Mouse (Mus musculus) neural tube, embryonic 14.5 days (tissue): ENCODE data around the gene Ccdc65. TPM values are rescaled to one million over a fixed set of nuclear protein-coding genes. Genes with fewer than 3 reads are reported as not detected.

Source experiments
- ATAC-seq: fragments of 200-750 bp; cut with Nextera tagmentation; 2 replicates; pipeline ENCODE4 v1.8.0; 2017; ENCODE audit warnings: low read depth, mild to moderate bottlenecking, moderate TSS enrichment, moderate library complexity
- H3K27ac ChIP-seq: fragments of 300-500 bp; sonication (generic); 2 replicates; pipeline ENCODE4 v1.5.1; 2014; ENCODE audit warnings: low read depth, mild to moderate bottlenecking, control low read depth, low read length, moderate library complexity, mixed read lengths
- H3K27me3 ChIP-seq: fragments of 300-500 bp; sonication (generic); 2 replicates; pipeline ENCODE4 v1.6.1; 2014; ENCODE audit warnings: low read length; ENCODE audit not compliant: control insufficient read depth, insufficient read depth
- H3K36me3 ChIP-seq: fragments of 300-500 bp; sonication (generic); 2 replicates; pipeline ENCODE4 v1.6.1; 2014; ENCODE audit warnings: low read length, mixed read lengths; ENCODE audit not compliant: control insufficient read depth, insufficient read depth
- H3K4me1 ChIP-seq: fragments of 300-500 bp; sonication (generic); 2 replicates; pipeline ENCODE4 v1.6.1; 2014; ENCODE audit warnings: low read length; ENCODE audit not compliant: control insufficient read depth, insufficient read depth
- H3K4me2 ChIP-seq: fragments of 300-500 bp; sonication (generic); 2 replicates; pipeline ENCODE4 v1.6.1; 2014; ENCODE audit warnings: mild to moderate bottlenecking, low read depth, low read length, control low read depth
- H3K4me3 ChIP-seq: fragments of 300-500 bp; sonication (generic); 2 replicates; pipeline ENCODE4 v1.5.1; 2014; ENCODE audit warnings: low read depth, low read length, control low read depth, mixed read lengths
- H3K9ac ChIP-seq: fragments of 300-500 bp; sonication (generic); replicated peaks from 2 replicates; pipeline ENCODE4 v1.6.1; 2014; ENCODE audit warnings: low read depth, mild to moderate bottlenecking, control low read depth, low read length, mixed read lengths
- H3K9me3 ChIP-seq: fragments of 300-500 bp; sonication (generic); 2 replicates; pipeline ENCODE4 v1.6.1; 2016; ENCODE audit warnings: low read length; ENCODE audit not compliant: control insufficient read depth
- WGBS: fragments of 180-500 bp; shearing (Covaris S2); extraction: QIAGEN DNeasy Blood & Tissue Kit; methylation state at CpG from one replicate; pipeline ENCODE4 v1.1.7; 2014; 5-methylcytosine and 5-hydroxymethylcytosine counted together
- polyA plus RNA-seq: library from polyadenylated mRNA; unstranded; fragments of >200 nt; fragmentation: Nextera tagmentation; extraction: Ambion mirVana; gene quantifications from 2 replicates; pipeline ENCODE4 v1.2.1, GENCODE M21; 2014

The Ccdc65 gene
- polyA plus RNA-seq, 1 experiment from 2014 or later: 6.0 TPM

DNA sequence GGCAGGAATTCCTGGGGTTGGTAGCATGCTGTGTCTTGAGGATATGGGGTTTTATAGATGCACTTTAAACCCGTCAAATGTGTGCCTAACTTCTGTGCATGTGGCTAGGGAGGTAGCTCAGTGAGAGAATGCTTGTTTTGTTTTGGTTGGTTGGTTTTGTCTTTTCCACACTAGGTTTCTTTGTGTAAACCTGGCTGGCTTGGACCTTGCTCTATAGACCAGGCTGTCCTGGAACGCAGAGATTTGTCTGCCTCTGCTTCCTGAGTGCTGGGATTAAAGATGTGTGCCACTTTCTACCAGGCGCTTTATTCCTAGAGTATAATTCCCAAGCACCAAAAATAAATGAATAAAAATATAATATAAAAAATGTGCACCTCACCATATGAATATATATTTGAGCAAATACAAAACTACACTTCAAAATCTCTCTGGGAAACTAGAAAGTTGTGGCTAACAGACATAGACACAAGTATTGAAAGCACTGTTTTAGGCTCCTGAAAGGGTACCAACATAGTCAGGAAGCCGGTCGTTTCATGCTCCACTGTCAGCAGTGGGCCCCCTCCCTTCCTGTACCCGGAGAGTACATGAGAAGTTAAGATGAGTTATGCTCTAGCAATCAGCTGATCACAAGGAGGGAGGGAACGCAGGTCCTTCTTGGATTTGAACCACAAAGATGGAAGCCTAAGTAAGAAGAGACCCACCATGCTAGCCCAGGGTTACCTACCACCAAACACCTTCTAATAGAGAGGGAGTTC lies 22.0 kb downstream of the Ccdc65 start:
- WGBS: 65% methylated on average over 7 of the region's 7 CpGs
- no peak for ATAC-seq
- peaks cover 7% of the 10 kb centered on the region; the same call in 1 of the 2 replicates for H3K4me1 ChIP-seq

GRCm38 (mm10) chr15:98730790-98731189 lies 22.8 kb downstream of the Ccdc65 start:
- ATAC-seq: no peak
- H3K9me3 ChIP-seq: no peaks in the 10 kb centered on the region
- H3K4me3 ChIP-seq: no peak overlapping the region
- no peak overlapping the region for H3K4me2 ChIP-seq
- 86% methylated on average over 6 of the region's 6 CpGs for WGBS
- H3K4me1 ChIP-seq: peaks cover 7% of the 10 kb centered on the region; the same call in 1 of the 2 replicates
- no peak overlapping the region for H3K27ac ChIP-seq
- H3K36me3 ChIP-seq: no peaks in the 10 kb centered on the region
- peaks cover 5% of the 10 kb centered on the region; the same call in 1 of the 2 replicates for H3K27me3 ChIP-seq
- no peak overlapping the region for H3K9ac ChIP-seq

More for the DNA sequence above, 22.0 kb downstream of the Ccdc65 start:
- Histone ChIP-seq H3K36me3 (no peaks in the 10 kb centered on the region), H3K4me2 (no peak overlapping the region), H3K27ac (no peak overlapping the region), H3K9me3 (no peaks in the 10 kb centered on the region), H3K4me3 (no peak overlapping the region), H3K27me3 (peaks cover 5% of the 10 kb centered on the region; the same call in 1 of the 2 replicates), H3K9ac (no peak overlapping the region)

DNA sequence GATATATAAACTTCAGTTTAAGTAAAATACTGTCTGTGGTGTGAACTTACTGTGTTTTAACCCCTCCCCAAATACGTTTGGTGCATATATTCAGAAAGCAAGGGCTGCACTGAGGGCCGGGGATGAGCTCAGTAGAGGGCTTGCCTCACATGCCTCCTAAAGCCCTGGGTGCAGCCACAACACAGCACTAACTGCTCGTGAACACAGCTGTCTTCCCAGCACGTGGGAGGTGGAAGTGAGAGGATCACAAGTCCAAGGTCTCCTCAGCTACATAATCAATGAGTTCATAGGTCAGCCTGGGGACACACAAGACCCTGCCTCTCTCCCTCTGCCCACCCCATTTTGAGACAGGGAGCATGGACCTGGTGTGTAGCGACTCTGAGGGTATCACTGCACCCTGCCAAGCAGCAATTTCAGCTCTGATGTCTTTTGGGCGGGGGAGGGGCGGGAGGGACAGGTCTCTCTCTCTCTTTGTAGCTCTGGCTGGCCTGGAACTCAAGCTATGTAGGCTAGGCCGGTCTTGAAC lies 24.1 kb downstream of the Ccdc65 start:
- H3K9ac ChIP-seq: no peak overlapping the region
- ATAC-seq: no peak
- peaks cover 7% of the 10 kb centered on the region; the same call in 1 of the 2 replicates for H3K4me1 ChIP-seq
- H3K27ac ChIP-seq: no peak overlapping the region
- peaks cover 4% of the 10 kb centered on the region; the same call in 1 of the 2 replicates for H3K36me3 ChIP-seq
- H3K4me3 ChIP-seq: no peak overlapping the region
- H3K4me2 ChIP-seq: no peak overlapping the region
- 62% methylated on average over 8 of the region's 8 CpGs for WGBS
- 0 out of 2 replicates have a peak, but pooled peaks cover 3% of the 10 kb centered on the region for H3K27me3 ChIP-seq
- no peaks in the 10 kb centered on the region for H3K9me3 ChIP-seq

GRCm38 (mm10) chr15:98733370-98733769 lies 25.4 kb downstream of the Ccdc65 start:
- 77% methylated on average over 6 of the region's 6 CpGs for WGBS
- Histone ChIP-seq H3K4me3 (no peak overlapping the region), H3K4me2 (no peak overlapping the region), H3K36me3 (peaks cover 7% of the 10 kb centered on the region; the same call in 1 of the 2 replicates), H3K9me3 (no peaks in the 10 kb centered on the region), H3K27me3 (0 out of 2 replicates have a peak, but pooled peaks cover 2% of the 10 kb centered on the region), H3K9ac (no peak overlapping the region), H3K4me1 (no peaks in the 10 kb centered on the region), H3K27ac (no peak overlapping the region)
- ATAC-seq: no peak

- H3K4me1 ChIP-seq: no peaks in the 10 kb centered on the region
- 95% methylated on average over 5 of the region's 5 CpGs for WGBS
- no peaks in the 10 kb centered on the region for H3K27me3 ChIP-seq
- H3K9ac ChIP-seq: no peak overlapping the region
- no peak overlapping the region for H3K27ac ChIP-seq
- no peak overlapping the region for H3K4me3 ChIP-seq
- no peak overlapping the region for H3K4me2 ChIP-seq
- peaks cover 13% of the 10 kb centered on the region for H3K36me3 ChIP-seq
- H3K9me3 ChIP-seq: no peaks in the 10 kb centered on the region
- ATAC-seq: no peak
These were observed 26.1 kb downstream of the Ccdc65 start for GRCm38 (mm10) chr15:98733976-98734566.

DNA sequence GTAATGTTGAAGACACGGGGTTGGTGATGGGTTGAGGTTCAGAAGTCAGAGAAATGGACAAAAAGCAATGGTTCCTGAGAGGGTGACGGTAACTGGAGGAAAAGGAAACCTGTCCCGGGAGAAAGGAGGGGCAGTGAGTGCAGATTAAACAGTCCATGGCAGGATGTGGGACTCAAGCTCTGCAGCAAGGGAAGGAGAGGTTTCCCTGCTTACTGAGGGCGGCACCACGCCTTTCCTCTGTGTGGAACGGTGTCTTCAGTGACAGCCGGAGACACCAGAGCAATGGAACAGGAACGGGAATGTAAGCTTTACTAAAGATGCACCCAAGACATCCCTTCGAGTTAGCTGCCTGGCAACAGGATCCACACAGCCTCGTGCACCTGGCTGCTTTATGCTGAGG lies 28.5 kb downstream of the Ccdc65 start:
- H3K36me3 ChIP-seq: peaks cover 36% of the 10 kb centered on the region
- WGBS: 88% methylated on average over 10 of the region's 10 CpGs
- no peak for ATAC-seq

GRCm38 (mm10) chr15:98737881-98738280 lies 29.9 kb downstream of the Ccdc65 start:
- no peak for ATAC-seq
- no peaks in the 10 kb centered on the region for H3K27me3 ChIP-seq

More for the DNA sequence above, 28.5 kb downstream of the Ccdc65 start:
- Histone ChIP-seq H3K27me3 (no peaks in the 10 kb centered on the region), H3K9me3 (no peaks in the 10 kb centered on the region), H3K27ac (no peak overlapping the region), H3K4me3 (no peak overlapping the region), H3K9ac (no peak overlapping the region), H3K4me2 (no peak overlapping the region), H3K4me1 (no peaks in the 10 kb centered on the region)

GRCm38 (mm10) chr15:98738796-98739195 lies 30.8 kb downstream of the Ccdc65 start:
- Histone ChIP-seq H3K27me3 (no peaks in the 10 kb centered on the region), H3K9me3 (no peaks in the 10 kb centered on the region), H3K4me1 (no peaks in the 10 kb centered on the region), H3K27ac (no peak overlapping the region), H3K4me2 (no peak overlapping the region), H3K36me3 (peaks cover 40% of the 10 kb centered on the region), H3K9ac (no peak overlapping the region), H3K4me3 (no peak overlapping the region)
- 64% methylated on average over 4 of the region's 4 CpGs for WGBS
- no peak for ATAC-seq

More at GRCm38 (mm10) chr15:98737881-98738280, 29.9 kb downstream of the Ccdc65 start:
- peaks cover 40% of the 10 kb centered on the region for H3K36me3 ChIP-seq
- no peaks in the 10 kb centered on the region for H3K4me1 ChIP-seq
- H3K4me3 ChIP-seq: no peak overlapping the region
- H3K27ac ChIP-seq: no peak overlapping the region
- no peaks in the 10 kb centered on the region for H3K9me3 ChIP-seq
- no peak overlapping the region for H3K9ac ChIP-seq
- no peak overlapping the region for H3K4me2 ChIP-seq

- H3K4me1 ChIP-seq: no peaks in the 10 kb centered on the region
- peaks cover 40% of the 10 kb centered on the region for H3K36me3 ChIP-seq
- H3K9me3 ChIP-seq: no peaks in the 10 kb centered on the region
- H3K4me3 ChIP-seq: no peak overlapping the region
- H3K27me3 ChIP-seq: no peaks in the 10 kb centered on the region
- H3K9ac ChIP-seq: no peak overlapping the region
- no peak overlapping the region for H3K27ac ChIP-seq
- no peak overlapping the region for H3K4me2 ChIP-seq
- ATAC-seq: no peak
- WGBS: 89% methylated on average over 8 of the region's 8 CpGs
These were observed 32.2 kb downstream of the Ccdc65 start for GRCm38 (mm10) chr15:98740219-98740618.
